In the genomic region with DNA sequence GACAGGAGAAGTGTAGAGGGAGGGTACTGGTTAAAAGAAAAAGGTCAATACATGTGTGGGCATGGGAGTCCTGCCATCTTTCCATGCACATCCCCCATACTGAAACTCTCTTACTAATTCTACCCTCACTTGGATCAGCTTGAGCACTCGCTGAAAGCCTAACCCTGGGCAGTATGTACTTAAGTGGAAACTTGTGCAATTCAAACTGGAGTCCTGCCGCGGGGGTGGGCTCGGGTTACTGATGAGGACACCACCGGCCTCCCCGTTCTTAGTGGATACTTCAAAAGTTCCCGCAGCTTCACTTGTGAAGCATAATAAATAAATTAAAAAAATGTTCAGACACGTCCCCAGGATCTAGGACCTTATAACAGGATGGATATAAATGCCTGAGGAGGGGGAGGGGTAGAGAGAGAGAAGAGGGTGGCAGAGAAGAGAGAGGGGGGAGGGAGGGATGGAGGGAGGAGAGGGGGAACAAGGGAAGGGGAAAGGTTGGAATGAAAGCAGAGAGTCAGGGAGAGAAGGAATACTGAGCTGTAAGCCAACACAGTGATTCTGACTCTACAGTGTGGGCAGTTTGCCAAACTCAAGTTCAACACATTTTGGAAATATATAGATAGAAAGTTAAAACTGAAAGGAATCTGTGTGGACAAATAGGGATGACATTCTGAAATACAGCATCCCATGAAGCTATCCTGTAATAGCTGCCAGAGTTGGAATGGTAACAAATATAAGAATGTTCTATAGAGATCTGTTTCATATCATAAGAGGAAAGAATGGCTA, we compare ENCODE assay signal across 9 mouse cellular contexts.
A peak's percentile ranks its signal among the peaks of the same experiment; 100 is the strongest.
DNase-seq lines count a peak whose midpoint lies in the region; ATAC-seq and TF ChIP-seq lines count a peak whose summit lies in the region.
"Had no signal": no experiment of that assay in that cellular context is flagged by ENCODE, and none has a peak within 500 bp of the region (broad histone marks: within the 10 kb centered on the region; RNA-seq: fewer than 3 reads in every experiment).

No protein-coding gene starts in this region.

- TF ChIP-seq CTCF in thymus, adult 2 months (IDR thresholded peaks at IDR 0.05; ENCODE audit: borderline replicate concordance, control insufficient read depth, extremely low read depth, insufficient read depth, low read length, poor library complexity): no peak

- WGBS in liver, embryonic 11.5 days: 57% methylated on average over 8 of the region's 8 CpGs
- WGBS in embryonic facial prominence, embryonic 11.5 days: 24% methylated on average over 8 of the region's 8 CpGs
- 41% methylated on average over 8 of the region's 8 CpGs for WGBS in intestine, embryonic 16.5 days
- 89% methylated on average over 8 of the region's 8 CpGs for WGBS in thymus, adult 2 months

- H3K9ac ChIP-seq in liver, embryonic 11.5 days (ENCODE audit: low read depth, low read length): no peak overlapping the region
- H3K9ac ChIP-seq in embryonic facial prominence, embryonic 11.5 days (replicated peaks; ENCODE audit: low read length): no peak overlapping the region
- no peak overlapping the region for H3K9ac ChIP-seq in intestine, embryonic 16.5 days (ENCODE audit: low read depth, low read length)

- H3K36me3 ChIP-seq in liver, embryonic 11.5 days (ENCODE audit: control insufficient read depth, insufficient read depth, low read length): peaks cover 3% of the 10 kb centered on the region
- no peaks in the 10 kb centered on the region for H3K36me3 ChIP-seq in embryonic facial prominence, embryonic 11.5 days (replicated peaks; ENCODE audit: control insufficient read depth, insufficient read depth, low read depth, low read length)
- no peaks in the 10 kb centered on the region for H3K36me3 ChIP-seq in intestine, embryonic 16.5 days (ENCODE audit: control insufficient read depth, insufficient read depth, low read length)
- H3K36me3 ChIP-seq in thymus, adult 2 months (ENCODE audit: control insufficient read depth, insufficient read depth, low read length): no peaks in the 10 kb centered on the region

- H3K9me3 ChIP-seq in liver, embryonic 11.5 days (ENCODE audit: control insufficient read depth, low read length): no peaks in the 10 kb centered on the region
- H3K9me3 ChIP-seq in embryonic facial prominence, embryonic 11.5 days (replicated peaks; ENCODE audit: control insufficient read depth, low read length): no peaks in the 10 kb centered on the region
- H3K9me3 ChIP-seq in intestine, embryonic 16.5 days (ENCODE audit: control insufficient read depth, low read length): no peaks in the 10 kb centered on the region

- peaks cover 46% of the 10 kb centered on the region for H3K4me1 ChIP-seq in liver, embryonic 11.5 days (replicated peaks; ENCODE audit: control insufficient read depth, insufficient read depth, low read length)
- H3K4me1 ChIP-seq in embryonic facial prominence, embryonic 11.5 days (ENCODE audit: control insufficient read depth, insufficient read depth, low read length): peaks cover 4% of the 10 kb centered on the region
- H3K4me1 ChIP-seq in intestine, embryonic 16.5 days (ENCODE audit: control insufficient read depth, insufficient read depth, low read length): peaks cover 7% of the 10 kb centered on the region; the same call in 1 of the 2 replicates
- H3K4me1 ChIP-seq in thymus, adult 2 months (replicated peaks; ENCODE audit: control insufficient read depth, insufficient read depth, low read length): no peaks in the 10 kb centered on the region

- no peak overlapping the region; the same call in 1 of the 2 replicates for H3K4me2 ChIP-seq in liver, embryonic 11.5 days
- no peak overlapping the region for H3K4me2 ChIP-seq in embryonic facial prominence, embryonic 11.5 days (ENCODE audit: low read depth, low read length)
- H3K4me2 ChIP-seq in intestine, embryonic 16.5 days (ENCODE audit: low read depth, low read length): no peak overlapping the region

- ATAC-seq in liver, embryonic 11.5 days (replicated peaks; ENCODE audit: low FRiP score): no peak
- no peak; the same call in 1 of the 2 replicates for ATAC-seq in embryonic facial prominence, embryonic 11.5 days (replicated peaks; ENCODE audit: insufficient number of reproducible peaks, low FRiP score, low TSS enrichment, low read depth)
- peak; percentile 34; the same call in 1 of the 2 replicates for ATAC-seq in intestine, embryonic 16.5 days

- no peak overlapping the region for H3K27ac ChIP-seq in liver, embryonic 11.5 days (ENCODE audit: low read depth, low read length)
- H3K27ac ChIP-seq in embryonic facial prominence, embryonic 11.5 days (replicated peaks; ENCODE audit: low read depth, low read length): no peak overlapping the region
- no peak overlapping the region for H3K27ac ChIP-seq in intestine, embryonic 16.5 days (ENCODE audit: low read length)
- H3K27ac ChIP-seq in thymus, adult 2 months (ENCODE audit: control insufficient read depth, insufficient read depth, low read length): no peak overlapping the region

- H3K4me3 ChIP-seq in liver, embryonic 11.5 days (ENCODE audit: low read depth, low read length): no peak overlapping the region
- no peak overlapping the region for H3K4me3 ChIP-seq in embryonic facial prominence, embryonic 11.5 days (ENCODE audit: low read depth, low read length)
- H3K4me3 ChIP-seq in intestine, embryonic 16.5 days (ENCODE audit: low read length): no peak overlapping the region
- H3K4me3 ChIP-seq in thymus, adult 2 months (ENCODE audit: control insufficient read depth, insufficient read depth, low read length): no peak overlapping the region

- peak; percentile 40 for DNase-seq in liver
- DNase-seq in liver, embryonic 11.5 days (ENCODE audit: low spot score): no peak
- peak; percentile 63 for DNase-seq in embryonic facial prominence, embryonic 11.5 days (ENCODE audit: low spot score)
- DNase-seq in lung, postnatal 4 days: peak; percentile 66 to 82
- no peak for DNase-seq in thymus, adult 2 months
- no peak for DNase-seq in right cerebral cortex, postnatal 25 days
- DNase-seq: cerebellum, postnatal 25 days; kidney, adult 11 months had no signal

- no peak for TF ChIP-seq POLR2A in thymus, adult 2 months (IDR thresholded peaks at IDR 0.05; ENCODE audit: control insufficient read depth, extremely low read depth, insufficient read depth, low read length, poor library complexity)

- H3K27me3 ChIP-seq in liver, embryonic 11.5 days (replicated peaks; ENCODE audit: control insufficient read depth, insufficient read depth, low read length): no peaks in the 10 kb centered on the region
- H3K27me3 ChIP-seq in embryonic facial prominence, embryonic 11.5 days (ENCODE audit: control insufficient read depth, insufficient read depth, low read length): no peaks in the 10 kb centered on the region
- no peaks in the 10 kb centered on the region for H3K27me3 ChIP-seq in intestine, embryonic 16.5 days (replicated peaks; ENCODE audit: control insufficient read depth, insufficient read depth, low read length)
- H3K27me3 ChIP-seq in thymus, adult 2 months (ENCODE audit: control insufficient read depth, insufficient read depth, low read length): no peaks in the 10 kb centered on the region

Comparison
In these comparisons a context has a peak if more than half of its experiments do, and no peak if none do; other contexts are left out.
1. DNase-seq: peak in liver (single experiment), embryonic facial prominence, embryonic 11.5 days (single experiment) and lung, postnatal 4 days (2 of 2); none in liver, embryonic 11.5 days (single experiment), thymus, adult 2 months (single experiment) and right cerebral cortex, postnatal 25 days (single experiment).